Mouse (Mus musculus): ENCODE results near the gene Arfgef2.

DNA sequence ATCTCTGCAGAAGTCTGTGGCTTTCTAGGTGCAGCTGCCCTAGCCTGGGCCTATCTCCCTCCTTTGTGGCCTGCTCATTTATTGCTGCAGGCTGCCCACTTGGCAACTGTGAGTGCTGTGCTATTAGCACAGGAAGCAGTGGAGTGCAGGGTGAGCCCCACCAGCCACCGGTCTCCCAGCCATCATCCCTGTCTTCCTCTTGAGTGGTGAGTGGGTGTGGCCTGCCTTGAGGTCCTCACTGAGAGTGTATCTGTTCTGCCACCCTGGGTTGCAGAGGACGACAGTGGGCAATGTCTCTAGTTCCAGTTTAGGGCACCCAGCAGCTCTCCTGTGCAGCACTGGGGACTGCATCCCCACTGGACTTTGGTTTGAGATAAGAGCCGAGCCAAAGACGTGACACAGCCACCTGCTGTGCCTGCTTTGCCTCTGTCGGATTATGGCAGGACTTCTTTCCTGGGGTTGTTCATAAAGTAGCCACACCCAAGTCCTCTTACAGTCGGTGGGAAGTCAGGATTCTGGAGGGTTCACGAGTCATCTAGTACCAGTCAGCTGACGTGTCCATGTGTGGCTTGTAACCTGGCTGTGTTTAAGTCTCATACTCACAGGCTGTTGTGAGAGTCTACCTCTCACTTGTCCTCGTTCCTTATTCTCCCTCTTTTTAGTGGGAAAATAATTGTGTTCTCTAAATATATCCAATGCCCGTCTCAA is 16.9 kb downstream of the Arfgef2 start:
- TF ChIP-seq HCFC1 (IDR thresholded peaks at IDR 0.05; ENCODE audit: borderline replicate concordance, insufficient read depth, low read length), result no peak
- TF ChIP-seq ZNF384 (IDR thresholded peaks at IDR 0.05; ENCODE audit: low read depth, low read length), result no peak
- no peak for TF ChIP-seq CHD2 (IDR thresholded peaks at IDR 0.05; ENCODE audit: low read depth, low read length)

Measured in ES-E14 (cell line).